Mouse (Mus musculus) midbrain, embryonic 14.5 days (tissue): Measurements from ENCODE around the gene Tmc3. TPM values are rescaled to one million over a fixed set of nuclear protein-coding genes. Genes with fewer than 3 reads are reported as not detected.

Experiments used
- ATAC-seq: fragments of 200-750 bp; cut with Nextera tagmentation; 2 replicates; pipeline ENCODE4 v1.8.0; 2017; ENCODE audit warnings: moderate number of reproducible peaks, moderate library complexity; ENCODE audit not compliant: low FRiP score, low TSS enrichment
- DNase-seq: peaks from one replicate; pipeline ENCODE4 v3.0.0-alpha.2; 2015
- H3K27ac ChIP-seq: fragments of 300-500 bp; sonication (generic); replicated peaks from 2 replicates; pipeline ENCODE4 v1.5.1; 2014; ENCODE audit warnings: mild to moderate bottlenecking, low read depth, low read length, moderate library complexity
- H3K27me3 ChIP-seq: fragments of 300-500 bp; sonication (generic); 2 replicates; pipeline ENCODE4 v1.6.1; 2014; ENCODE audit warnings: low read length, control low read depth, mixed read lengths; ENCODE audit not compliant: control insufficient read depth, insufficient read depth
- H3K36me3 ChIP-seq: fragments of 300-500 bp; sonication (generic); 2 replicates; pipeline ENCODE4 v1.6.1; 2014; ENCODE audit warnings: low read length, control low read depth; ENCODE audit not compliant: control insufficient read depth, insufficient read depth
- H3K4me1 ChIP-seq: fragments of 300-500 bp; sonication (generic); 2 replicates; pipeline ENCODE4 v1.6.1; 2014; ENCODE audit warnings: mild to moderate bottlenecking, antibody characterized with exemption, low read length, control low read depth; ENCODE audit not compliant: control insufficient read depth, insufficient read depth
- H3K4me2 ChIP-seq: fragments of 300-500 bp; sonication (generic); 2 replicates; pipeline ENCODE4 v1.6.1; 2014; ENCODE audit warnings: mild to moderate bottlenecking, low read length, moderate library complexity
- H3K4me3 ChIP-seq: fragments of 300-500 bp; sonication (generic); replicated peaks from 2 replicates; pipeline ENCODE4 v1.5.1; 2014; ENCODE audit warnings: low read depth, low read length
- H3K9ac ChIP-seq: fragments of 300-500 bp; sonication (generic); replicated peaks from 2 replicates; pipeline ENCODE4 v1.6.1; 2014; ENCODE audit warnings: mild to moderate bottlenecking, low read length, moderate library complexity
- H3K9me3 ChIP-seq: fragments of 300-500 bp; sonication (generic); 2 replicates; pipeline ENCODE4 v1.6.1; 2016; ENCODE audit warnings: low read length, control low read depth, mixed read lengths; ENCODE audit not compliant: control insufficient read depth
- WGBS: fragments of 180-500 bp; shearing (Covaris S2); extraction: QIAGEN DNeasy Blood & Tissue Kit; methylation state at CpG from one replicate; pipeline ENCODE4 v1.1.7; 2014; 5-methylcytosine and 5-hydroxymethylcytosine counted together
- polyA plus RNA-seq: library from polyadenylated mRNA; unstranded; fragments of >200 nt; fragmentation: Nextera tagmentation; extraction: Ambion mirVana; gene quantifications from 2 replicates; pipeline ENCODE4 v1.2.1, GENCODE M21; 2014

Gene Tmc3
- polyA plus RNA-seq, 1 experiment from 2014 or later = 0.25 TPM

- no peak for DNase-seq
- Histone ChIP-seq H3K4me3 (no peak overlapping the region), H3K27ac (no peak overlapping the region), H3K36me3 (no peaks in the 10 kb centered on the region), H3K9me3 (no peaks in the 10 kb centered on the region), H3K4me1 (no peaks in the 10 kb centered on the region), H3K27me3 (no peaks in the 10 kb centered on the region), H3K4me2 (no peak overlapping the region), H3K9ac (no peak overlapping the region)
- 86% methylated on average over 2 of the region's 2 CpGs for WGBS
- no peak for ATAC-seq
These were observed 68.9 kb downstream of the Tmc3 start for GRCm38 (mm10) chr7:83653605-83654051.

GRCm38 (mm10) chr7:83654196-83654595 is 69.5 kb downstream of the Tmc3 start:
- Histone ChIP-seq H3K27me3 (no peaks in the 10 kb centered on the region), H3K4me2 (no peak overlapping the region), H3K4me1 (no peaks in the 10 kb centered on the region), H3K36me3 (no peaks in the 10 kb centered on the region), H3K4me3 (no peak overlapping the region), H3K9me3 (no peaks in the 10 kb centered on the region), H3K27ac (no peak overlapping the region), H3K9ac (no peak overlapping the region)
- DNase-seq (no peak), ATAC-seq (no peak)
- 94% methylated on average over 2 of the region's 2 CpGs for WGBS

- 78% methylated on average over 5 of the region's 5 CpGs for WGBS
- no peak for DNase-seq
These were observed 70.4 kb downstream of the Tmc3 start for GRCm38 (mm10) chr7:83654938-83655630.

GRCm38 (mm10) chr7:83658716-83659115 is 74.0 kb downstream of the Tmc3 start:
- H3K4me2 ChIP-seq = no peak overlapping the region
- ATAC-seq (no peak), DNase-seq (no peak)
- H3K9ac ChIP-seq = no peak overlapping the region
- H3K27ac ChIP-seq = no peak overlapping the region
- H3K4me3 ChIP-seq = no peak overlapping the region
- no peaks in the 10 kb centered on the region for H3K36me3 ChIP-seq
- no peaks in the 10 kb centered on the region for H3K9me3 ChIP-seq
- H3K4me1 ChIP-seq = no peaks in the 10 kb centered on the region
- 71% methylated on average over 1 of the region's 1 CpGs for WGBS
- H3K27me3 ChIP-seq = no peaks in the 10 kb centered on the region

More at GRCm38 (mm10) chr7:83654938-83655630, 70.4 kb downstream of the Tmc3 start:
- Histone ChIP-seq H3K9ac (no peak overlapping the region), H3K4me2 (no peak overlapping the region), H3K9me3 (no peaks in the 10 kb centered on the region), H3K36me3 (no peaks in the 10 kb centered on the region), H3K4me3 (no peak overlapping the region), H3K27ac (no peak overlapping the region), H3K4me1 (no peaks in the 10 kb centered on the region), H3K27me3 (no peaks in the 10 kb centered on the region)
- no peak for ATAC-seq

GRCm38 (mm10) chr7:83659159-83660065 is 74.7 kb downstream of the Tmc3 start:
- DNase-seq (no peak), ATAC-seq (no peak)
- Histone ChIP-seq H3K36me3 (no peaks in the 10 kb centered on the region), H3K4me3 (no peak overlapping the region), H3K27ac (no peak overlapping the region), H3K27me3 (no peaks in the 10 kb centered on the region), H3K4me2 (no peak overlapping the region), H3K9me3 (no peaks in the 10 kb centered on the region), H3K4me1 (no peaks in the 10 kb centered on the region), H3K9ac (no peak overlapping the region)
- WGBS = 91% methylated on average over 9 of the region's 9 CpGs

GRCm38 (mm10) chr7:83660273-83660691 is 75.6 kb downstream of the Tmc3 start:
- Histone ChIP-seq H3K4me1 (no peaks in the 10 kb centered on the region), H3K27me3 (no peaks in the 10 kb centered on the region), H3K27ac (no peak overlapping the region), H3K4me2 (no peak overlapping the region), H3K36me3 (no peaks in the 10 kb centered on the region), H3K9ac (no peak overlapping the region), H3K9me3 (no peaks in the 10 kb centered on the region), H3K4me3 (no peak overlapping the region)
- DNase-seq (no peak), ATAC-seq (no peak)
- 94% methylated on average over 11 of the region's 11 CpGs for WGBS

GRCm38 (mm10) chr7:83661031-83661430 is 76.3 kb downstream of the Tmc3 start:
- WGBS = 92% methylated on average over 10 of the region's 10 CpGs
- no peak overlapping the region for H3K9ac ChIP-seq
- H3K4me2 ChIP-seq = no peak overlapping the region
- H3K27ac ChIP-seq = no peak overlapping the region
- H3K36me3 ChIP-seq = no peaks in the 10 kb centered on the region
- DNase-seq = no peak
- no peaks in the 10 kb centered on the region for H3K9me3 ChIP-seq
- H3K27me3 ChIP-seq = no peaks in the 10 kb centered on the region
- ATAC-seq = no peak
- H3K4me3 ChIP-seq = no peak overlapping the region
- H3K4me1 ChIP-seq = no peaks in the 10 kb centered on the region

- WGBS = 94% methylated on average over 3 of the region's 3 CpGs
- Histone ChIP-seq H3K36me3 (no peaks in the 10 kb centered on the region), H3K4me3 (no peak overlapping the region), H3K9ac (no peak overlapping the region), H3K27me3 (no peaks in the 10 kb centered on the region), H3K27ac (no peak overlapping the region), H3K4me1 (no peaks in the 10 kb centered on the region), H3K4me2 (no peak overlapping the region), H3K9me3 (no peaks in the 10 kb centered on the region)
- DNase-seq = no peak
- no peak for ATAC-seq
These were observed 77.0 kb downstream of the Tmc3 start for GRCm38 (mm10) chr7:83661763-83662162.
